Mouse (Mus musculus) cerebellum, postnatal 36 days (tissue): ENCODE data around the gene Cyth2.

Experiments used
- DNase-seq, 2 experiments: peaks; one replicate each; pipeline ENCODE4 v3.0.0; 2021 to 2022; ENCODE audit warnings: mixed read lengths in 2 of 2

Gene Cyth2

DNA sequence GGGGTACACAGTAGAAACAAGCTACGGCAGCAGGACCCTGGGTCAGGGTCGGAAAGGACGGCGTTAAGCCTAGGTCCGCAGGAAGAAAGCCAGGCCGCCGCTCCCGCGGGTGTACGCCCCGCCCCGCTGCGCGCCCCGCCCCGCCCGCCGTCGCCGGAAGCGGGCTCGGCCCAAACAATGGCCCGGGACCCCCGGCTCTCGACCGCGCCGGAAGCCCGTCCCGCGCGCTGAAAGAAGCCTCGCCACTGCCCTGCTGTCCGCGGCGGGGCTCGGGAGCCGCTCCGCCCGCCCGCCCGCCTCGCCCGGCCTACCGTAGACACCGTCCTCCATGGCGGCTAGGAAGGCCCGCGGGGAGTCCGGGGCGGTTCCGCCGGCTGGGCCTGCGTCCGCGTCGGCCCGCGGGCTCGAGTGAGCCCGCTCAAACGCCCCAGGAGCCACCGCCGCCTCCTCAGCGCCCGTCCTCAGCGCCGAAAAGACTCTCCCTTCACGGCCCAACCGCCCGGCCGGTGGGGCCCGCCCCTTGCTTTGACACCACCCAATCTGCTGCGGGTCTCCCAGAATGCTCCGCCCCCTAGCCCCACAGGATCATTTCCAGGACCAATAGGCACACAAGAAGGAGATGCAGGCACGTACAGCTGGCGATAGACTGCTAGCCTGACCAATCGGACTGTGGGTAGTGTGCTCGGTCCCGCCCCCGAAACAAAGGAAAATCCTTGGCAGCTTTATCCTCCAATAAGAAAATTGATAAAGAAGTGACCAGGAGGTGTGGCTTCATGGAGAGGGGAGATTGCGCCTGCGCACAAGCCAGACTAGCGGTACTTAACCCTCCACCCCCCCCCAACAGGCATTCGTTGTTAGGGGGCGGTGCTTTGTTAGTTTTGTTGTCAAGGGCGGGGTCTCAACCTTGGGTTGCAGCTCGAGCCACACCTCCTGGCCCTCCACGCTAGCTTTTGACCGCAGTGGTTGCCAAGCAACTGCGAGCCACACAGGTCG is at the start of gene Cyth2:
TSS of gene Cyth2 (minus strand) at position 795 of the 993 bp plus-strand sequence.
- DNase-seq = peak; percentile 99

DNA sequence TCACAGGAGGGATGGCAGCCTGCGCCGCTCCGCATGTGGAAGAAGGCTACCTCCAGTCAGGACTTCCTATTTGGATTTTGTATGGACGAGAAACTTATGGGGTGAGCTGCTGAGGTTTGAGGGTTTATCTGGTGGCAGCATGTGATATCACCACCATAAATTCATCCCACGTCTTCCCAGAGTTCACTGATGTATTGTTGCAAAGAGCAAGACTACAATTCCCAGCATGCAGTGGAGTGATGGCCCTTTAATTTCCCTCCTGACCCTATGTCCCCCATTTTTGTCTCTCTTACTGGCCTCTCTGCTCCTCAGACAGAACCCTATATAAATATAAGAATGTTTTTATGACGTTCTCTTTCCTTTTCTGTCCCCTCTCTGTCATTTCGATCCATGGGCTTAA is 48.4 kb upstream of the Cyth2 start:
- no peak for DNase-seq

DNA sequence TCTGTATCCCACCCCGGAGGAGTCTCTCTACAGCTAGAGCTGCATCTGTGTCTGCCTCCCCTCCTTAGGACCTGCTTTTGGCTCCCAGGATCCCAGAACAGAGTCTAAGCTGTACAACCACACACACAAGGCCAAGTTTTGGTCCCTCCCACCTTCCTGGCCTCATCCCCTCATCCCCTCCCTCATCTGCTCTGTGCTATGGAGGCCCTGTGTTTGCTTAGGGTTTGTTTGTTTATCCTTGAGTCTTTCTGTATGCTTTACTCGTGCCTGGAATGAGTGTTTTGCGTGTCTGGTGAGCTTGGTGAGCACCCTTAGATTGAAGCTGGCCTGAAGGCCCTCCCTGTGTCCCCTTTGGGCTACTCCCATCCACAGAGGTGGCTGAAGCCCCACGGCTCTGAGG is 44.6 kb upstream of the Cyth2 start:
- no peak for DNase-seq

GRCm38 (mm10) chr7:45856950-45857901 is 42.8 kb upstream of the Cyth2 start:
- DNase-seq = peak; percentile 50 to 57

GRCm38 (mm10) chr7:45853089-45853488 is 38.7 kb upstream of the Cyth2 start:
- DNase-seq = no peak

DNA sequence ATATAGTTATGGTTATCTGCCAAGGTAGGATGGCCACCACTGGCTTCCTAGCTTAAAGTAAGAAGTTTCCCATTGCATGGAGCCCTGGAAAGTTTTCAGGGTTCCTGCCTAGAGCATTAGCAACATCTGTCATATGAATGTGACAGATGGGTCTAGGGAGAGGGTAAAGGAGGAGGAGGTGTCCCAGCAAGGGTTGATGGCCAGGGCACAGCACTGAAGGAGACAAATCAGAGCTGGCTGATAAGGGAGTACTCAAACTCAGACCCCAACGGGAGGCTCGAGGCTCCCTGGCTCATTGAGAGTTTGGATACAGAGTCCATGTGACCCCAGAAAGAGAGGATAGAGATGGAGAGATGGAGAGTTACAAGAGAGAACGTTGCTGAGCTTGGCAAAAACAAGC is 36.3 kb upstream of the Cyth2 start:
- no peak for DNase-seq

DNA sequence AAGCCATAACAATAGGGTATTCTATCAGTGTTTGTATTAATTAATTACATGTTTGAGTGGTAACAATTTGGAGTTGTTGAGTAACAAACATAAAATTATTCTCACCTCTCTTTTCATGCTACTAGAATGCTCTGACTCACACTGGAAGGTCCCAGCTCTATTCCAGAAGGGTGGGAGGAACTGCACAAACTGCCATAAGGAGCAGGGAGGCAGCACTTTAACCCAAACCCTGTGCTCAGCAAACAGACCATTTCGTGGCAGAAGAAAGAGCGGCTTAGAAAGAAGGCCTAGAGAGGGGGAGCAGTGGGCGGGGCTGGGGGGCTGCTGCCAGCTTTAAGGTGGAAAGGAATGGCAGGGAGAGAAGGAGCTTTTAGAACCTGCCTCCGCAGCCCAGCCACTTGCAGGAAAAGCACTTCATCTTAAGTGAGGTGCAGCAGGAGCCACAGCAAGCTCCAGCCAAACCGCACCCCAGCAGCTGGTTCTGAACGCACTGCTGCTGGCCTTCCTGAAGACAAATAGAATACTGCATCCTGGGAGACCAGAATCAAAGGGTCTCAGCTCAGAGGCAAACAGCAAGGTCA is 34.2 kb upstream of the Cyth2 start:
- no peak for DNase-seq

- no peak for DNase-seq
Observed at GRCm38 (mm10) chr7:45842950-45843744, 28.8 kb upstream of the Cyth2 start.

DNA sequence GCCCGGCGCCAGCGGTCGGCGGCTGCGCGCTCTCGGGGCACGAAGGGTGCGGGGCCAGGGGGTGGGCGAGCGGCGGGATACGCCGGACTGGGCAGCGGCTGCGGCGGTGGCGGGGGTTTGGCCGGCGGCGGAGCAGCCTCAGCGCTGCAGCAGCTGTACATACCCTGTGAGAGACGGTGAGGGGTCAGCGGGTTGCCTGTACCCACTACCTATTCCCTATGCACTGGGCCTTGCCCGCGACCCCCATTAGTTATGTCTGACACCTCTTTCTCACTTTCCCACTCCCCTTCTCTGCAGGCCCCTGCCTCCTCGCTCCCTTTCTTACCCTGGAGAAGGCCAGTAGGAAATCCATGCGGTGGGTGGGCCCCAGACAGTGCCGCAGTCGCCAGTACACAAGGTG is 19.5 kb upstream of the Cyth2 start:
- DNase-seq = no peak

DNA sequence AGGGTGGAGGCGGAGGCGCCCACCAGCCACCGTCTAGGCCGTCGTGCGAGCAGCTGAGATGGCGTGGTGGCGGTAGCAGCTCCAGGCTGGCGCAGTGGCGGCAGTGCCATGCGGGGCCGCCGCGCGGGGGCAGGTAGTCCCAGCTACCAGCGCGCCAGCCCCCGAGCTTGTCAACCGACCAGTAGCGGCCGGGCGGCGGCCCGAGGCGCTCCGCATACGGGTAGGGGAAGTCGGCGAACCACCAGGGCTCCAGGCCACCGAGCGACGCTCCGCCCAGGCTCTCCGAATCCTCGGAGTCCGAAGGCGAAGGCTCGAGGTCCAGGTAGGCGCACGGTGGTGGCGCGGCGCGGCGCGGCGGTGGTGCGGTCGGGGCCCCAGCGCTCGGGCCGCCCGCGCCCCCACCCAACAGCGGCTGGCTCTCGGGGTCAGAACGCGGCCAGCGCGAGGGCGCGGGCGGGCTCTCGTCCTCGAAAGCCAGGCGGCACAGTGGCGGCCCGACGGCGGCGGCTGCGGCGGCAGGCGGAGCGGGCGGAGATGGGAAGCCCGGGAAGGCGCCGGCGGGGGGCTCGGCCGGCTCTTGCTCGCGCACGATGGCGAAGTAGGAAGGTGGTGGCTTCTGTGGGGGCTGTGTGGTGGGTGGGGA is 18.9 kb upstream of the Cyth2 start:
- no peak for DNase-seq

DNA sequence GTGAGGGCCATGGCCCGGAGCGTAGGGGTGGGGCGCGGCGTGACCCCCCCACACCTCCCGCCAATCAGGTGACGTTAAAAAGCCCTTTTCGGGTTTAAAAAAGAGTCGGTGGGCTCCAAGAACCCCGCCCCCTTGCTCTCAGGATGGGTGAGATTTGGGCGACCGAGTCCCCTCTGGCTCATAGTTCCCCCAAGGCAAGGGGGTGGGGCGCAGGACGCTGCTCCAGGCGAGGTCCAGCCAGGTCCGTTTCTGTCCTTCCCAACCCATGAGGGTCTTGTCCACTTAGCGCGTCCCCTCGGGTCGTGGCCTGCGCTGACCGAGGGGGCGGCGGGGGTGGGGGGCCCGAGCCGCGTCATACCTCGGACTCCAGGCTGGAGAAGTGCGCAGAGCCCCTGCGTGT is 18.0 kb upstream of the Cyth2 start:
- no peak for DNase-seq

GRCm38 (mm10) chr7:45831128-45831525 is 16.7 kb upstream of the Cyth2 start:
- no peak for DNase-seq

DNA sequence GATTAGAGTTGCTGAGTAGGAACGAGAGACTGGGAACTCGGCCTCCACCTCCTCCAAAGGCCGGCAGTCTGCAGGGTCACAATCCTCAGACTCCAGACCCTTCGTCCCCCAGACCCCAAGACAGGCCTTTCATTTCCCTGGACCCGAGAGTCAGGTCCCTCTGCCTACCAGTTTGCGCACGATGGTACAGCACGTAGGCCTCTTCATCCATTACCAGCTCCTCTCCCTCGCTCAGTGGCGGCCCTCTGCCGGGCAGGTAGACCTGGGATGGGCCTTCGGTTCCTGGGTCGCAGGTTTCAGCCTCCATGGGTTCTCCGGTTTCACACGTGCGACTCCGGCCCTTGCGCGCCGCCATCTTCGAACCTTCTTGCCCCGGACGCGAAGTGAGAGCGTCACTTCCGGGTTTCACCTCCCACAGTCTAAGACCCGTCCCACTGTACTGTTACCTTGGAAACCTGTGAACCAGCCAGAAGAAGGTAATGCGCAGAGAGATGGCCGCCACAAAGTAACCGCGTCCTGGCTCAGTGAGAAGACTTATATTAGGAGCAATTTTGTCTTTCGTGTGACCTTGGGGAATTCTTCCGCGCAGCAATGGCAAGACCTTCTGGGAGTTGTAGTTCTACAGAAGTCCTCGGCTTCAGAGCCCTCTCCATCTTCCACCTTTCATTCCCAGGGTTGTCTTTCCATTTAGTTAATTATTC is 16.2 kb upstream of the Cyth2 start, which contains the start of gene Grwd1:
TSS of gene Grwd1 (minus strand) at position 518 of the 701 bp plus-strand sequence.
- peak; percentile 79 to 86 for DNase-seq

GRCm38 (mm10) chr7:45826631-45827030 is 12.2 kb upstream of the Cyth2 start:
- DNase-seq = no peak

- DNase-seq = no peak
Observed at GRCm38 (mm10) chr7:45824598-45824997, 10.2 kb upstream of the Cyth2 start, which contains the start of gene Kcnj14. Gene Kcnj14 (minus strand): TSS chr7:45824782.

DNA sequence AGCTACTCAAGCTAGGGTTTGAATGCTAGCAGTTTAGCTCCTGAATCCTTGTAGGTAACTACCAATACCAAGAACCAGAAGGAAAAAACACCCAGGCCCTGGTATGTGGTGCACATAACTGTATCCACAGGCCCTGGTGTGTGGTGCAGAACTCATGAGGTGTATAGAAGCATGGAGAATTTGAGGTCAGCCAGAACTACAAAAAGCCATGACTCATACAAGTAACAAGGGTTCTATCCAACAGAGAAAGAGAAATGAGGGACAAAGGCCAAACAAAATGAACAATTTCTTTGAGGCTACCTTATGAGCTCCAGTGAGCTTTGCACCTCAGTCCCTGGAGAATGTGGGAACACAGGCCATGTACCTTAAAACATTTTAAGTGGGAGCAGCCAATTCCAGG is 6.5 kb upstream of the Cyth2 start:
- DNase-seq = no peak

DNA sequence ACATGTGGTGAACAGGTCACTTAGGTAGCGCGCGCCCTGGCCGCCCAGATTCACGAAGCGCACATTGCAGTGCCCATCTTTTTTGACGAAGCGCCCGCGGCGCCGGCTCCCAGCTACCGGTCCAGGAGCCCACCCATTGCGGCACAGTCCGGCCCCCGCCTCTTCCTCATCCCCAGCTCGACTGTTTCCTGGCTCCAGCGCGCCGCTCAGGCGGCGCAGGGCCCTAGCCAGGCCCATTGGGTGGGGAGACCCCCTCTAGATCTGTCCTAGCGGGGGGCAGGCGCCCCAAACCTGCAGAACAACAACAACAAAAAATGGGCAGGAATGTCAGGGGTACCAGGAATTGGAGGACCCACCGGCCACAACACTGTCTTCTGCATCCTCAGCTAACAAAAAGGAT is 5.5 kb upstream of the Cyth2 start:
- DNase-seq = no peak

GRCm38 (mm10) chr7:45815984-45816351 is 1.6 kb upstream of the Cyth2 start:
- DNase-seq = no peak

DNA sequence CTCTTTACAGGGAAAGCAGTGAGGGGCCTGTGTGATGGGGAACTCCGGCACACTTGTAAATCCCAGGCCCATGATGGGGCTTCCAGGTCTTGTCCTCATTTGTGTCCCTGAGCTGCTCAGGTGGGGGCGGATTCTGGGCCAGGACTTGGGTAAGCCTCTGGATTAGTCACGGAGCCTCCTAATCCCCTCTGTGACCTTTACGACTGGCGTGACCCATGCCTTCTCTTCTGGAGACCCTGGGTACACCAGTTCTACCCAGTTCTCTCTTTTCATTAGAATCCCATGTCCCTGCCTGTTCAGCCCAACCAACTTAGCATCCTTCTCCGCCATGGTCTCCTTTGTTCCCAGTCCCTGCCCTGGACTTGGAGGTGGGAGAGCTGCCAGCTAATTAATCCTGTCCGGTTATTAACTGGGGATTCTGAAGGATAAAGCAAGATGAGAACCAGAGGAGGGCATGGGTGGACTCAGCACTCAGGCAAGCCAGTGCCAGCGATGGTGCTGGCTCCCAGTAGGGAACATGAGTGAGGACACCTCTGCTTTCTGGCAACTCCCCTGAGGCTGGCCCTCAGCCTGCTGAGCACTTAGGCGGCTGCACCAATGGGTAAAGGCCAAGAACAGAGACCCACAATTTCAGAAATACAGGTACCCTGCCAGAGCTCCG is 1.1 kb upstream of the Cyth2 start:
- no peak for DNase-seq

GRCm38 (mm10) chr7:45814841-45815240 is 460 bp upstream of the Cyth2 start:
- no peak for DNase-seq
